Mouse (Mus musculus): Measurements from ENCODE around the gene Btnl4. TPM values are rescaled to one million over a fixed set of nuclear protein-coding genes. Genes with fewer than 3 reads are reported as not detected.

Gene Btnl4
- total RNA-seq, 2 experiments from 2014 or later: not detected

DNA sequence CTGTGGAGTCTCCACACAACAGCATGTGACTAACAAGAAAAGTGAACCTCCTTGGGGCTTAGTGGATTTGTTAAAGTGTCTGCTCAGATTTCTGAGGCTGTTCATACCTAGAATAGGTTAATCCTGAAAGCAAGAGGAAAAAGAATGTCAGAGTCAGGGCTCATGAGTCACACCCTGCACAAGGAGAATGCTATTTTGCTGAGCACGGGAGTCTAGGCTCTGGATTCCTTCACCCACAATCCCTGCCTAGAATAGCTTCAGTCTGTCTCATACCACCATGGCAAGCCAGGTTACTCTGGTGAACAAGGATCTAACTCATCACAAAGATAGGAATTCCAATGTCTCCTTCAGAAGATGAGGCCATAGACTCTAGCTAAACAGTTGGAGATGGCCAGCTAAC lies 38.5 kb downstream of the Btnl4 start:
- DNase-seq (ENCODE audit: low spot score in 2 of 2): no peak

DNA sequence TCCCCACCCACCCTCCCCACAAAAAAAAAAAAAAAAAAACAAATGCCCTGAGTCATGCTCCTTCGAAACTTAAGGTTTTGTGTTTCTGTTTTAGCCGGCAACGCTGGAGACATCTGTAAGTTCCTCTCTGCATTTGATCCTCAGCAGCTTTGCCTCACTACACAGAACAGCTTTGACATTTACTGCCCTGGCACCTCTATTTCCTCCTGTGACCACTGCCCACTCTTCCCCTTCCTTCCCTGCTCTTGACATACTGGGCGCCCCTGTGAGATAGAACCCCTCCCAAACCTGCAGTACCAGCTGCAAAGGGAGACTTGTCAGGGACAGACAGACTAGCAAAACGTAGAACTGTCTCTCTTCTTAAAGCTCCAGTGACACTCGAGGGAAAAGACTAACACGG lies 39.5 kb downstream of the Btnl4 start:
- no peak for DNase-seq (ENCODE audit: low spot score in 2 of 2)

DNA sequence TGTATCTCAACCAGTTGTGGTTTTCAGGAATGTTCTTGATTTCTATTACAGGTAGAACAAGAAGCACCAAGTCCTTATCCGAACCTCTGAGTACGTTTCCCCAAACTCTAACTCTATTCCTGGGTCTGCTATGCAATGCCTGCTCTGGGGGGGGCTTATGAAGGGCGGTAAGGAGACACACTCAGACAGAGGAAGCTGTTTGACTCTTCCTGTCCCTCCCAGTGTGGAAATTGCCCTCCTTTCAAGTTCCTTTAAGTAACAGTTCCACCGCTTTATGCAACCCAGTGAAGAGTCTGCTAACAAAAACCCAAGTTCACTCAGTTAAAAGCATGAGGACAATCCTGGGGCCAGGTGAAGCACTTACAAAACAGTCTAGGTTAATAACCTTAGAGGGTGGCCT lies 40.0 kb downstream of the Btnl4 start:
- no peak for DNase-seq (ENCODE audit: low spot score in 2 of 2)

DNA sequence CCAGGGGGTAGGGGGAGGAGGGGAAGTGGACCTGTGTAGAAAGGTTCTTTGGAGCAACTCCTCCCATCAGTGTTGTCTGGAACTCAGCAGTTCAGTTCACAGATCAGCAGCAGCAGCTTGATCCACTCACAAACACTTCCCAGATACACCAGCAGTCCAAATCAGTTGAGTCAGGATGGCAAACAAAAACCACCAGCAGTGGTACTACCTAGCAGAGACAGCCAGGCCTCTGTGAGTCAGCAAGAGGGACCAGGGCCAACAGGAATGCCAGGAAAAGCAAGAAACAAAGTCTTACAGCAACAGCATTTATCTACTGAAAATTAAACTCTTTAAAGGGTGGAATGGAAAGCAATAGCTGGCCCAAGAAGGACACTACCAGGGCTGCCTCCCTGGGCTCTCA lies 49.5 kb downstream of the Btnl4 start:
- DNase-seq (ENCODE audit: low spot score in 2 of 2): no peak

DNA sequence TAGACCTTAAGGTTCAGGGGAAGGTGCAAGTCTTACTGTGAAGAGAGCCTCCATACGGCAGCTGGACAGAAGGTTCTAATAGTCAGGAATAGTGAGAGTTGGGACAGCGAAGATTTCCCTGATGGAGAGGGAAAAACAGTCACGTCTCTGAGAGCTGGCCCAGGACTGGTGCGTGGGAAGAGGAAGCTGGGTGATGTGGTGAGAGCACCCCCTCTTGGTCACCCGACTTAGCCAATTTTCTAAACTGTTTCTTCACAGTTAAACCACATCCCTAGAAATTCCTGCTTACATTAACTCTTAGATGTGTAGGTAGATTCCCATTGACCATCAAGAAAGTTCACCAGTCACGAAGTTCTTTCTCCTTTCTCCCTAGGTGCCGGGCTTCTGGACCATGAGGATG lies 57.1 kb downstream of the Btnl4 start:
- DNase-seq (ENCODE audit: low spot score in 2 of 2): no peak

Other genes starting within 250 kb of the Btnl4 start
- under 1 TPM in 1 of 2 experiments, not detected in 1; 0.69 TPM for gene H2-Ob, start 238.4 kb downstream of the Btnl4 start, total RNA-seq (2021)
- 1 to 10 TPM; 2.3 to 2.7 TPM for gene H2-Ab1, start 219.6 kb downstream of the Btnl4 start, total RNA-seq (2021)
- gene H2-Aa, start 189.5 kb downstream of the Btnl4 start, total RNA-seq (2021): 1 to 10 TPM in 1 of 2 experiments, under 1 TPM in 1; 0.93 to 2.1 TPM
- 1 to 10 TPM; 1.8 to 2.1 TPM for gene H2-Eb1, start 171.5 kb downstream of the Btnl4 start, total RNA-seq (2021)
- gene H2-Eb2, start 151.7 kb downstream of the Btnl4 start, total RNA-seq (2021): not detected
- gene Btnl2, start 122.5 kb downstream of the Btnl4 start, total RNA-seq (2021): under 1 TPM; 0.48 to 0.74 TPM
- not detected for gene Btnl1, start 100.2 kb downstream of the Btnl4 start, total RNA-seq (2021)
- 1 to 10 TPM; 4.8 to 8.2 TPM for gene BC051142, start 78.5 kb downstream of the Btnl4 start, total RNA-seq (2021)
- gene Btnl6, start 40.0 kb upstream of the Btnl4 start, total RNA-seq (2021): not detected
- gene Notch4, start 87.0 kb upstream of the Btnl4 start, total RNA-seq (2021): 10 to 100 TPM; 12.8 to 16.7 TPM
- gene Gpsm3, start 112.5 kb upstream of the Btnl4 start, total RNA-seq (2021): 1 to 10 TPM; 3.1 to 3.5 TPM
- 10 to 100 TPM; 43.5 to 52.7 TPM for gene Pbx2, start 113.9 kb upstream of the Btnl4 start, total RNA-seq (2021)
- gene Ager, start 120.5 kb upstream of the Btnl4 start, total RNA-seq (2021): 1 to 10 TPM; 1.2 to 1.5 TPM
- gene Rnf5, start 126.4 kb upstream of the Btnl4 start, total RNA-seq (2021): 10 to 100 TPM; 85.7 to 92.9 TPM
- gene Agpat1, start 126.9 kb upstream of the Btnl4 start, total RNA-seq (2021): 100 to 1,000 TPM; 156 to 167 TPM
- gene Egfl8, start 138.7 kb upstream of the Btnl4 start, total RNA-seq (2021): 1 to 10 TPM; 4.3 to 8.7 TPM
- 10 to 100 TPM; 36.6 to 42.2 TPM for gene Ppt2, start 151.2 kb upstream of the Btnl4 start, total RNA-seq (2021)
- 100 to 1,000 TPM; 248 to 266 TPM for gene Prrt1, start 152.2 kb upstream of the Btnl4 start, total RNA-seq (2021)
- gene Fkbpl, start 167.4 kb upstream of the Btnl4 start, total RNA-seq (2021): 10 to 100 TPM; 16.0 to 17.1 TPM
- 10 to 100 TPM; 80.0 to 81.9 TPM for gene Atf6b, start 169.8 kb upstream of the Btnl4 start, total RNA-seq (2021)
- gene Tnxb, start 193.2 kb upstream of the Btnl4 start, total RNA-seq (2021): 1 to 10 TPM; 4.6 to 5.4 TPM

Measured in layer of hippocampus, postnatal 14 days (tissue).